Mouse (Mus musculus): ENCODE measurements at regions not wholly inside any gene's neighbourhood (a gene's known extent, or its start where the extent isn't known, plus 50 kb on each side); places are given as distances from the start of the nearest gene placed in this dataset.

- Histone ChIP-seq H3K36me3 (ENCODE audit: control insufficient read depth in 1 of 2, insufficient read depth in 2 of 2, low read length in 2 of 2) (no peaks in the 10 kb centered on the region), H3K9me3 (replicated peaks; ENCODE audit: insufficient read depth, low read length) (no peaks in the 10 kb centered on the region), H3K4me3 (ENCODE audit: control insufficient read depth in 1 of 2, insufficient read depth in 1 of 2, low read depth in 2 of 2, low read length in 2 of 2) (no peak overlapping the region), H3K27me3 (ENCODE audit: control insufficient read depth in 1 of 2, insufficient read depth in 2 of 2, low read length in 2 of 2) (no peaks in the 10 kb centered on the region), H3K9ac (ENCODE audit: control insufficient read depth, low read depth, low read length, poor library complexity, severe bottlenecking) (no peak overlapping the region), H3K79me2 (ENCODE audit: control insufficient read depth, insufficient read depth, low read length, poor library complexity) (no peaks in the 10 kb centered on the region), H3K27ac (ENCODE audit: control insufficient read depth, low read depth, low read length) (no peak overlapping the region), H3K4me1 (ENCODE audit: control insufficient read depth in 1 of 2, insufficient read depth in 2 of 2, low read length in 2 of 2) (no peaks in the 10 kb centered on the region)
- TF ChIP-seq MAZ (IDR thresholded peaks at IDR 0.05; ENCODE audit: low read depth, low read length) (no peak), RAD21 (IDR thresholded peaks at IDR 0.05; ENCODE audit: low read depth, low read length) (no peak), POLR2AphosphoS2 (IDR thresholded peaks at IDR 0.05; ENCODE audit: low read length) (no peak), ZKSCAN1 (IDR thresholded peaks at IDR 0.05; ENCODE audit: low read depth, low read length) (no peak), MAX (IDR thresholded peaks at IDR 0.05; ENCODE audit: low read length) (no peak), NELFE (IDR thresholded peaks at IDR 0.05; ENCODE audit: low read depth, low read length) (no peak), HCFC1 (IDR thresholded peaks at IDR 0.05; ENCODE audit: low read depth, low read length) (no peak), E2F4 (IDR thresholded peaks at IDR 0.05; ENCODE audit: borderline replicate concordance, low read depth, low read length) (no peak), POLR2A (IDR thresholded peaks at IDR 0.05; ENCODE audit: control insufficient read depth in 1 of 2, insufficient read depth in 1 of 2, low read depth in 1 of 2, low read length in 2 of 2, poor library complexity in 1 of 2) (no peak), TAL1 (IDR thresholded peaks at IDR 0.05; ENCODE audit: low read length) (no peak), GABPA (IDR thresholded peaks at IDR 0.05; ENCODE audit: low read depth, low read length) (no peak), GATA1 (IDR thresholded peaks at IDR 0.05; ENCODE audit: low read depth, low read length) (no peak), MYB (IDR thresholded peaks at IDR 0.05; ENCODE audit: low read depth, low read length) (no peak), UBTF (IDR thresholded peaks at IDR 0.05; ENCODE audit: borderline replicate concordance, insufficient read depth, low read depth, low read length) (no peak), JUND (IDR thresholded peaks at IDR 0.05; ENCODE audit: low read depth, low read length) (no peak), TCF12 (IDR thresholded peaks at IDR 0.05; ENCODE audit: low read depth, low read length) (no peak), MEF2A (IDR thresholded peaks at IDR 0.05; ENCODE audit: extremely low read depth, insufficient replicate concordance, low read depth, low read length, poor library complexity, severe bottlenecking) (no peak), NRF1 (IDR thresholded peaks at IDR 0.05; ENCODE audit: insufficient read depth, low read depth, low read length, poor library complexity, severe bottlenecking) (no peak)
- no peak for DNase-seq (ENCODE audit: low read depth, low spot score)
These were observed 563.7 kb upstream of the Kdm8 start for GRCm38 (mm10) chr7:124880771-124881170.

GRCm38 (mm10) chr7:124907233-124907632 is 537.2 kb upstream of the Kdm8 start:
- DNase-seq (ENCODE audit: low read depth, low spot score) = no peak
- no peaks in the 10 kb centered on the region; a peak in 1 of 4 replicates for H3K27me3 ChIP-seq (ENCODE audit: control insufficient read depth in 1 of 2, insufficient read depth in 2 of 2, low read length in 2 of 2)
- no peaks in the 10 kb centered on the region for H3K79me2 ChIP-seq (ENCODE audit: control insufficient read depth, insufficient read depth, low read length, poor library complexity)
- H3K9me3 ChIP-seq (replicated peaks; ENCODE audit: insufficient read depth, low read length) = no peaks in the 10 kb centered on the region
- no peaks in the 10 kb centered on the region for H3K36me3 ChIP-seq (ENCODE audit: control insufficient read depth in 1 of 2, insufficient read depth in 2 of 2, low read length in 2 of 2)
- no peak for TF ChIP-seq E2F4 (IDR thresholded peaks at IDR 0.05; ENCODE audit: borderline replicate concordance, low read depth, low read length)
- TF ChIP-seq MXI1 (IDR thresholded peaks at IDR 0.05; ENCODE audit: low read depth, low read length) = no peak
- no peak for TF ChIP-seq HCFC1 (IDR thresholded peaks at IDR 0.05; ENCODE audit: low read depth, low read length)
- TF ChIP-seq POLR2AphosphoS5 (IDR thresholded peaks at IDR 0.05; ENCODE audit: borderline replicate concordance, low read depth, low read length) = no peak
- TF ChIP-seq SMC3 (IDR thresholded peaks at IDR 0.05; ENCODE audit: low read depth, low read length) = no peak
- no peak for TF ChIP-seq GABPA (IDR thresholded peaks at IDR 0.05; ENCODE audit: low read depth, low read length)
- TF ChIP-seq RCOR1 (IDR thresholded peaks at IDR 0.05; ENCODE audit: low read depth, low read length) = no peak
- TF ChIP-seq KAT2A (conservative IDR thresholded peaks at IDR 0.05; ENCODE audit: low read depth, low read length) = no peak
- no peak for TF ChIP-seq ELF1 (IDR thresholded peaks at IDR 0.05; ENCODE audit: low read depth, low read length)
- TF ChIP-seq NELFE (IDR thresholded peaks at IDR 0.05; ENCODE audit: low read depth, low read length) = no peak
- no peak for TF ChIP-seq USF1 (IDR thresholded peaks at IDR 0.05; ENCODE audit: low read depth, low read length)
- no peak overlapping the region for H3K27ac ChIP-seq (ENCODE audit: control insufficient read depth, low read depth, low read length)
- H3K4me1 ChIP-seq (ENCODE audit: control insufficient read depth in 1 of 2, insufficient read depth in 2 of 2, low read length in 2 of 2) = no peaks in the 10 kb centered on the region
- H3K4me3 ChIP-seq (ENCODE audit: control insufficient read depth in 1 of 2, insufficient read depth in 1 of 2, low read depth in 2 of 2, low read length in 2 of 2) = no peak overlapping the region
- no peak overlapping the region for H3K9ac ChIP-seq (ENCODE audit: control insufficient read depth, low read depth, low read length, poor library complexity, severe bottlenecking)

All from MEL (cell line).